Mouse (Mus musculus): ENCODE measurements at regions not wholly inside any gene's neighbourhood (a gene's known extent, or its start where the extent isn't known, plus 50 kb on each side); places are given as distances from the start of the nearest gene placed in this dataset.

- intact Hi-C loops (cut with DNase I) = no loop called here
- DNase-seq (ENCODE audit: low spot score in 2 of 2) = no peak
Measured at GRCm38 (mm10) chr5:44416844-44417589, 190.6 kb upstream of the Tapt1 start.

GRCm38 (mm10) chr5:44414441-44414840, 188.0 kb upstream of the Tapt1 start:
- intact Hi-C loops (cut with DNase I) = no loop called here
- peak; percentile 86 to 87 for DNase-seq (ENCODE audit: low spot score in 2 of 2)

- intact Hi-C loops (cut with DNase I) = no loop called here
- DNase-seq (ENCODE audit: low spot score in 2 of 2) = no peak
Measured at GRCm38 (mm10) chr5:44403300-44403699, 176.9 kb upstream of the Tapt1 start.

- intact Hi-C loops (cut with DNase I) = no loop called here
- DNase-seq (ENCODE audit: low spot score in 2 of 2) = no peak
Measured at GRCm38 (mm10) chr5:44400573-44401332, 174.3 kb upstream of the Tapt1 start.

GRCm38 (mm10) chr5:44387237-44387810, 160.9 kb upstream of the Tapt1 start:
- peak in 1 of 2 experiments; percentile 23 for DNase-seq (ENCODE audit: low spot score in 2 of 2)
- intact Hi-C loops (cut with DNase I) = no loop called here

- no peak for DNase-seq (ENCODE audit: low spot score in 2 of 2)
- intact Hi-C loops (cut with DNase I) = no loop called here
Measured at GRCm38 (mm10) chr5:44386176-44386575, 159.8 kb upstream of the Tapt1 start.

GRCm38 (mm10) chr5:44383049-44383448, 156.6 kb upstream of the Tapt1 start:
- intact Hi-C loops (cut with DNase I) = no loop called here
- DNase-seq (ENCODE audit: low spot score in 2 of 2) = no peak

GRCm38 (mm10) chr5:44370006-44370405, 143.6 kb upstream of the Tapt1 start:
- DNase-seq (ENCODE audit: low spot score in 2 of 2) = no peak
- intact Hi-C loops (cut with DNase I) = no loop called here

GRCm38 (mm10) chr5:44352324-44352723, 125.9 kb upstream of the Tapt1 start:
- intact Hi-C loops (cut with DNase I) = no loop called here
- DNase-seq (ENCODE audit: low spot score in 2 of 2) = no peak

- intact Hi-C loops (cut with DNase I) = no loop called here
- no peak for DNase-seq (ENCODE audit: low spot score in 2 of 2)
Measured at GRCm38 (mm10) chr5:44341457-44342014, 115.1 kb upstream of the Tapt1 start.

- intact Hi-C loops (cut with DNase I) = no loop called here
- DNase-seq (ENCODE audit: low spot score in 2 of 2) = no peak
Measured at GRCm38 (mm10) chr5:44338662-44339061, 112.2 kb upstream of the Tapt1 start.

- DNase-seq (ENCODE audit: low spot score in 2 of 2) = no peak
- intact Hi-C loops (cut with DNase I) = no loop called here
Measured at GRCm38 (mm10) chr5:44335756-44336155, 109.3 kb upstream of the Tapt1 start.

GRCm38 (mm10) chr5:44319626-44320025, 93.2 kb upstream of the Tapt1 start:
- intact Hi-C loops (cut with DNase I) = no loop called here

GRCm38 (mm10) chr5:44306769-44307557, 80.5 kb upstream of the Tapt1 start:
- intact Hi-C loops (cut with DNase I) = no loop called here
- no peak for DNase-seq (ENCODE audit: low spot score in 2 of 2)

More at GRCm38 (mm10) chr5:44319626-44320025, 93.2 kb upstream of the Tapt1 start:
- DNase-seq (ENCODE audit: low spot score in 2 of 2) = no peak

- intact Hi-C loops (cut with DNase I) = loop anchor here (5.0 kb wide), 2 partner anchors 973 to 1098 kb away; no protein-coding TSS in a partner anchor
- DNase-seq (ENCODE audit: low spot score in 2 of 2) = peak; percentile 66 to 76
Measured at GRCm38 (mm10) chr5:44303886-44304855, 77.7 kb upstream of the Tapt1 start.

GRCm38 (mm10) chr5:44284384-44284783, 58.0 kb upstream of the Tapt1 start:
- DNase-seq (ENCODE audit: low spot score in 2 of 2) = peak; percentile 83 to 89
- intact Hi-C loops (cut with DNase I) = no loop called here
